Mouse (Mus musculus): ENCODE measurements at regions not wholly inside any gene's neighbourhood (a gene's known extent, or its start where the extent isn't known, plus 50 kb on each side); places are given as distances from the start of the nearest gene placed in this dataset.

- no peak for DNase-seq (ENCODE audit: extremely low read depth, low read depth)
Measured at GRCm38 (mm10) chr1:121168651-121169050, 163.7 kb downstream of the Insig2 start.

GRCm38 (mm10) chr1:121176541-121176940, 155.8 kb downstream of the Insig2 start:
- no peak for DNase-seq (ENCODE audit: extremely low read depth, low read depth)

- no peak for DNase-seq (ENCODE audit: extremely low read depth, low read depth)
Measured at GRCm38 (mm10) chr1:121177136-121177907, 155.1 kb downstream of the Insig2 start.

GRCm38 (mm10) chr1:121177908-121178311, 154.5 kb downstream of the Insig2 start:
- no peak for DNase-seq (ENCODE audit: extremely low read depth, low read depth)

- no peak for DNase-seq (ENCODE audit: extremely low read depth, low read depth)
Measured at GRCm38 (mm10) chr1:121178611-121179245, 153.7 kb downstream of the Insig2 start.

- DNase-seq (ENCODE audit: extremely low read depth, low read depth), result no peak
Measured at GRCm38 (mm10) chr1:121180273-121181030, 151.9 kb downstream of the Insig2 start.

GRCm38 (mm10) chr1:121188895-121189294, 143.5 kb downstream of the Insig2 start:
- no peak for DNase-seq (ENCODE audit: extremely low read depth, low read depth)

GRCm38 (mm10) chr1:121194800-121195199, 137.6 kb downstream of the Insig2 start:
- no peak for DNase-seq (ENCODE audit: extremely low read depth, low read depth)

- DNase-seq (ENCODE audit: extremely low read depth, low read depth), result no peak
Measured at GRCm38 (mm10) chr1:121215843-121216242, 116.5 kb downstream of the Insig2 start.

GRCm38 (mm10) chr1:121224250-121224649, 108.1 kb downstream of the Insig2 start:
- no peak for DNase-seq (ENCODE audit: extremely low read depth, low read depth)

- DNase-seq (ENCODE audit: extremely low read depth, low read depth), result no peak
Measured at GRCm38 (mm10) chr1:121226466-121227232, 105.7 kb downstream of the Insig2 start.

- no peak for DNase-seq (ENCODE audit: extremely low read depth, low read depth)
Measured at GRCm38 (mm10) chr1:121227233-121227594, 105.2 kb downstream of the Insig2 start.

- DNase-seq (ENCODE audit: extremely low read depth, low read depth), result no peak
Measured at GRCm38 (mm10) chr1:121243576-121243975, 88.8 kb downstream of the Insig2 start.

GRCm38 (mm10) chr1:121247556-121247955, 84.8 kb downstream of the Insig2 start:
- DNase-seq (ENCODE audit: extremely low read depth, low read depth), result no peak

GRCm38 (mm10) chr1:121249081-121249480, 83.3 kb downstream of the Insig2 start:
- peak; percentile 1 for DNase-seq (ENCODE audit: extremely low read depth, low read depth)

- DNase-seq (ENCODE audit: extremely low read depth, low read depth), result no peak
Measured at GRCm38 (mm10) chr1:121250686-121251085, 81.7 kb downstream of the Insig2 start.

- DNase-seq (ENCODE audit: extremely low read depth, low read depth), result no peak
Measured at GRCm38 (mm10) chr1:121252056-121252455, 80.3 kb downstream of the Insig2 start.

- DNase-seq (ENCODE audit: extremely low read depth, low read depth), result no peak
Measured at GRCm38 (mm10) chr1:121254196-121254595, 78.2 kb downstream of the Insig2 start.

All from MEL-GATA-1-ER (cell line).